Mouse (Mus musculus): Measurements from ENCODE around the gene Tes.

GRCm38 (mm10) chr6:17035228-17035627 lies 29.7 kb upstream of the Tes start:
- TF ChIP-seq CTCF (IDR thresholded peaks at IDR 0.05): no peak
- TF ChIP-seq POLR2A (IDR thresholded peaks at IDR 0.05; ENCODE audit: insufficient read depth, low read depth, low read length): no peak

All from heart, adult 2 months (tissue).